Mouse (Mus musculus): ENCODE data around the gene Lamtor4.

Lamtor4 gene

DNA sequence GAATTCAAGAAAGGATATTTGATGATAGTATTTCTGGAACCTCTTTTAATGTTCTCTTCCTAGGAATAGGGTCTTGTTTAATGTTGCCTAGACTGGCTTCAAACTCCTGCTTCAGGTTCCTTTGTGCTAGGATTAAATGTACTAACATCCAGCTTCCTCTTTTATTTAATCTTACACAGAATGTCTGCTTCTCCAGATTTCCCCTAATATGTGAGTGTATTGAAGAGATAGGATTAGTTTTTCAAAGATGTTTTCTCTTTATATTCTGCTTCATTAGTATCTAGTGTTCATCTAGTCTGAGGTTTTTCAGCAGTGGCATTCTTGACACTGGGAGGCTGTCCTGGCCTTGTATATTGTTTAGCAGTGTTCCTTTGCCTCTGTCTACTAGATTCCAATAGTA lies 38.9 kb downstream of the Lamtor4 start:
- DNase-seq (ENCODE audit: low read depth, low spot score): no peak

- DNase-seq (ENCODE audit: low read depth, low spot score): no peak
Observed at GRCm38 (mm10) chr5:138299613-138300012, 44.3 kb downstream of the Lamtor4 start.

Data from A20 (cell line).